Mouse (Mus musculus) heart, postnatal 10 days (tissue): ENCODE data around the gene Tbc1d7. TPM values are rescaled to one million over a fixed set of nuclear protein-coding genes. Genes with fewer than 3 reads are reported as not detected.

Experiments used
- DNase-seq, 2 experiments: peaks; one replicate each; pipeline ENCODE4 v3.0.0; 2021
- intact Hi-C: fragments of 180-260 bp; cut with DNase I; formaldehyde crosslinking; loops from one replicate; pipeline ENCODE4 v1.15.1; 2025
- total RNA-seq, 2 experiments: library from RNA; stranded (reverse); gene quantifications; 2 replicates each; pipeline ENCODE4 v1.2.3; 2021

The Tbc1d7 gene
- total RNA-seq, result 10 to 100 TPM; 41.8 to 42.2 TPM

- intact Hi-C loops, result no loop called here
- DNase-seq, result peak; percentile 98 to 100
Observed at GRCm38 (mm10) chr13:43171020-43171710, at the start of gene Tbc1d7. Tbc1d7 (minus strand) TSS chr13:43171501.

GRCm38 (mm10) chr13:43220635-43221034, 49.3 kb upstream of the Tbc1d7 start:
- no peak for DNase-seq
- intact Hi-C loops, result no loop called here

- DNase-seq, result no peak
- intact Hi-C loops, result no loop called here
Observed at GRCm38 (mm10) chr13:43218764-43219163, 47.5 kb upstream of the Tbc1d7 start.

- DNase-seq, result no peak
- intact Hi-C loops, result no loop called here
Observed at GRCm38 (mm10) chr13:43218284-43218683, 47.0 kb upstream of the Tbc1d7 start.

GRCm38 (mm10) chr13:43217686-43218085, 46.4 kb upstream of the Tbc1d7 start:
- DNase-seq, result no peak
- intact Hi-C loops, result no loop called here

- no peak for DNase-seq
- intact Hi-C loops, result no loop called here
Observed at GRCm38 (mm10) chr13:43217059-43217458, 45.8 kb upstream of the Tbc1d7 start.

GRCm38 (mm10) chr13:43215994-43216706, 44.8 kb upstream of the Tbc1d7 start:
- no peak for DNase-seq
- intact Hi-C loops, result no loop called here

- intact Hi-C loops, result no loop called here
- DNase-seq, result no peak
Observed at GRCm38 (mm10) chr13:43215144-43215993, 44.1 kb upstream of the Tbc1d7 start.

- intact Hi-C loops, result no loop called here
- DNase-seq, result peak; percentile 65 to 71
Observed at GRCm38 (mm10) chr13:43212338-43212737, 41.0 kb upstream of the Tbc1d7 start.

- no peak for DNase-seq
- intact Hi-C loops, result no loop called here
Observed at GRCm38 (mm10) chr13:43210956-43211355, 39.7 kb upstream of the Tbc1d7 start.

GRCm38 (mm10) chr13:43209560-43209959, 38.3 kb upstream of the Tbc1d7 start:
- intact Hi-C loops, result no loop called here
- no peak for DNase-seq

- no peak for DNase-seq
- intact Hi-C loops, result no loop called here
Observed at GRCm38 (mm10) chr13:43208914-43209439, 37.7 kb upstream of the Tbc1d7 start.

GRCm38 (mm10) chr13:43206118-43206683, 34.9 kb upstream of the Tbc1d7 start:
- intact Hi-C loops, result no loop called here
- no peak for DNase-seq

GRCm38 (mm10) chr13:43203641-43204040, 32.3 kb upstream of the Tbc1d7 start:
- no peak for DNase-seq
- intact Hi-C loops, result no loop called here

- intact Hi-C loops, result no loop called here
- DNase-seq, result peak; percentile 87 to 88
Observed at GRCm38 (mm10) chr13:43203234-43203633, 31.9 kb upstream of the Tbc1d7 start.

- no peak for DNase-seq
- intact Hi-C loops, result no loop called here
Observed at GRCm38 (mm10) chr13:43202351-43202750, 31.1 kb upstream of the Tbc1d7 start.

- intact Hi-C loops, result loop anchor here (2.0 kb wide), 2 partner anchors 64 to 102 kb away; no protein-coding TSS in a partner anchor
- DNase-seq, result peak; percentile 39 to 64
Observed at GRCm38 (mm10) chr13:43201033-43201432, 29.7 kb upstream of the Tbc1d7 start.

- intact Hi-C loops, result loop anchor here (2.0 kb wide), 2 partner anchors 64 to 102 kb away; no protein-coding TSS in a partner anchor
- no peak for DNase-seq
Observed at GRCm38 (mm10) chr13:43200473-43200872, 29.2 kb upstream of the Tbc1d7 start.

- DNase-seq, result peak in 1 of 2 experiments; percentile 62
- intact Hi-C loops, result loop anchor here (2.0 to 5.0 kb wide), 3 partner anchors 33 to 103 kb away; no protein-coding TSS in a partner anchor
Observed at GRCm38 (mm10) chr13:43199749-43200148, 28.4 kb upstream of the Tbc1d7 start.

- no peak for DNase-seq
- intact Hi-C loops, result loop anchor here (5.0 kb wide), 1 partner anchor 33 kb away; no protein-coding TSS in a partner anchor
Observed at GRCm38 (mm10) chr13:43199282-43199681, 28.0 kb upstream of the Tbc1d7 start.
